Mouse (Mus musculus): ENCODE results near the gene Srcin1.

Srcin1 gene

GRCm38 (mm10) chr11:97578286-97578685 lies 2.3 kb upstream of the Srcin1 start:
- DNase-seq, result peak; percentile 76 to 89

DNA sequence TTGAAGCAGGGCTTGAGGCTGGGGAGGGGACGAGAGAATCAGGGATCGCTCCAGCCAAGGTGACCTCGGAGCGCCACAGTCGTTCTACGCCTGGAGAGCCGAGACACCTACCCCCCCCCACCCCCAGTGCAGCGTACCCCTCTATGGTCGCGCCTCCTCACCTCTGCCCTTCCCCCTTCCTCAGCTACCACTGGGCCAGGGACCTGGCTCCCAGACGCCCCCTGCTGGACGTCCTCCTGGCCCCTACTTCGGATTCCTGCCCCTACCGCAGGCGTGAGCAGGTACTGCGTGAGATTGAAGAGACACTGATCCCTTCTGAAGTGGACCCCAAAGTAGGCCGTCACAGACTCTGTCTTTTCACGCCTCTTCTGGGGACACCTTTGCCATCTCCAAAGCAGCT lies 348 bp downstream of the Srcin1 start:
- peak; percentile 81 to 87 for DNase-seq

DNA sequence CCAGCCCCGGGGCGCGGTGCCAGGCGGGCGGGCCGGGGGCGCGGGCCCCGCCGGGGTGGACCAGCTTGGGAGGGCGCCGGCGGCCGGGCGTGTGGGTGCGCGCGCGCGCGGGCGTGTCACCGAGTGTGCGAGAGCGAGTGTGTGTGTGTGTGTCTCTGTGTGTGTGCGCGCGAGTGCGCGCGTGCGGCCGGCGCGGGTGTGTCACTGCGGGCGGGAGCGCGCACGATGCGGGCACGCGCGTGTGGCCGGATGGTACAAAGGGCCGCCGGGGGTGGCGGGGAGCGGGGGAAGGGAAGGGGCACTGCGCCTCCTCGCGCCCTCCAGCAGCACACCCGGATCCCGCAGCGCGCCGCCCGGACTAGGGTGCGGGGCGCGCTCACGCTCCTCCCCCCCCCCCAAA lies 911 bp downstream of the Srcin1 start:
- peak; percentile 68 to 83 for DNase-seq

DNA sequence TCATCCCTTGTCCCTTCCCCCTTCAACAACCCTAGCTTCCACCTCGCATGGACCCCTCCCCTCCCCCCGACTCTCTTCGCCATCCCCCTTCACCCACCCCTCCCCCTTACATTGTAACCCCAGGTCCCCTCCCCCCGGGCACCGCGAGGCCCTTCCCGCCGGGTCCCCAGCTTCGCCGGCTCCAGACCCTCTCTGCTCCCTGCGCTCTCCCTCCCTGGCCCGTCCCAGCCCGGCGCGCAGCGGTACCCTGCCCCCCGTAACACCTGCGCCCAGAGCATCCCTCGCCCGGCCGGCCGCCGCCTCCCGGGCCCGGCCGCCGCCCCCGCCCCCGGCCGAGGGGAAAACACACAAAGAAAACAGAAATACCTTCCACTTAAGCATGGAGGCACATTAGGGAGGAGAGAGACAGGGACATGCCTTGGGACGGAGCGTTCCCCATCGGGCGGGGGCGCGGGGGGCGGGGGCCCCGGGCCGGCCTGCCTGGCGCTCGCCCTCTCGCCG lies 1.4 kb downstream of the Srcin1 start:
- DNase-seq, result peak in 1 of 2 experiments; percentile 14

GRCm38 (mm10) chr11:97573891-97574550 lies 2.0 kb downstream of the Srcin1 start:
- DNase-seq, result peak; percentile 20 to 29

DNA sequence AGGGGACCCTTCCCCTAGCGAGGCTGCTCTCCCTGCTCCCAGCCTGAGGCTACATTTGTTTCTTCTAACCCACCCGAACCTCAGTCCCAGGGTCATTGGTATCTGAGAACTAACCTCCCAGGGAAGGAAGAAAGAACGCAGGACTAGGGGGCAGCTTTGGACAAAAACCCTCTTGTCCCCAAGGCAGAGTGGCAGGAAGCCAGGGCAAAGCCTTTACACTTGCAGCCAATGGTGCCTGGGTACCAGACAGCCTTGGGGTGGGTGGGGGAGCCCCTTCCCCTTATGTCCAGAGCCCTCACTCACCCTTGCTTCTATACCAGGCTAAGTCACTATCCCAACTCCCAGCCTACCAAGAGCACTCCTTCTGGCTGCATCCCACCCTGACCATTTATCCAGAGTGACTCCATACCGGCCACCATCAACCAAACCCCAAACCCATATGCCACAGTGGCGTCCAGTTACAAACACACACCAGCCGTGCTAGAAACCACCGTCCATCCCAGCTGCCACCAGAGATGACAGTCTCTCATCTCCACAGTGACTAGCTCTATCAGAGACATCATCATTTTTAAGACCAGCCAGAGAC lies 3.0 kb downstream of the Srcin1 start:
- no peak for DNase-seq

- no peak for DNase-seq
These were observed 4.0 kb downstream of the Srcin1 start for GRCm38 (mm10) chr11:97572089-97572345.

- no peak for DNase-seq
These were observed 4.5 kb downstream of the Srcin1 start for GRCm38 (mm10) chr11:97571266-97572088.

- DNase-seq, result peak in 1 of 2 experiments; percentile 25
These were observed 5.4 kb downstream of the Srcin1 start for GRCm38 (mm10) chr11:97570493-97571137.

DNA sequence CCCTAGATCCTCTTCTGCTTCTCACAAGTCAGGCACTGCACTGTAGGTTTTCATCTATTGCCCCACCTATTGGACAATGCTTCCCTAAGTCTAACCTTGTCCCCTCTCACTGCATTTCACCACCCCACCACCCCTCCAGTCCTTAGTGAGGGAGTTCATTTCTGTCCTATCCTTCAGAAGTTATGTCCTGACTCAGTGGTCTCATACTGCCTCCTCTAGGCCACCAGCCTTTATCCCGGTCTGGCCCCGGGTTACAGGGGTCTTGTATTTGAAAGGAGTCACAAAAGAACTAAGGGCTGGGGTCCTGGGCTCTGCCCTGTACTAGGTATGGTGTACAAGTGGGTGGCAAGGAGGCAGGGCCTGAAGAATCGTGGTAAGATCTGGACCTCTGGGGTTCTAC lies 6.2 kb downstream of the Srcin1 start:
- DNase-seq, result no peak

- DNase-seq, result no peak
These were observed 6.7 kb downstream of the Srcin1 start for GRCm38 (mm10) chr11:97569301-97569724.

GRCm38 (mm10) chr11:97568729-97569128 lies 7.3 kb downstream of the Srcin1 start:
- DNase-seq, result peak; percentile 83 to 88

GRCm38 (mm10) chr11:97567480-97567879 lies 8.5 kb downstream of the Srcin1 start:
- DNase-seq, result no peak

- no peak for DNase-seq
These were observed 9.4 kb downstream of the Srcin1 start for GRCm38 (mm10) chr11:97566551-97566950.

DNA sequence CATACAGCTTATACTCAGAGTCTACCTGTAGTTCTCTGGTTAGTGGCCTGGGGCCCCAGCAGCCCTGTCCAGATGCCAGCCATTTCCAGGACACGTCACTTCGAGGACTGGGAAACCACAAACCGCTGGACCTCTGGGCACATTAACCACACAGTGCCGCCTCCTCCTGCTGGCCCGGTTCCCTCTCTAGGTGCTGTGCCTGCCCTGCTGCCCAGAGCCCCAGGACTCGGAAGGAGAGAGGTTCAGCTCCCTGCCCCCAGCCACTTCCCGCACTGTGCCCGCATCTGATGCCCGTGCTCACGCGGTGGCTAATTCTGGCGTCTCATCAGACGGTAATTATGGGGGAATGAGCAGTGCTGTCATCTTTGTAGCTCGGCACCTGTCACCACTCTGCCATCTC lies 12.3 kb downstream of the Srcin1 start:
- DNase-seq, result no peak

DNA sequence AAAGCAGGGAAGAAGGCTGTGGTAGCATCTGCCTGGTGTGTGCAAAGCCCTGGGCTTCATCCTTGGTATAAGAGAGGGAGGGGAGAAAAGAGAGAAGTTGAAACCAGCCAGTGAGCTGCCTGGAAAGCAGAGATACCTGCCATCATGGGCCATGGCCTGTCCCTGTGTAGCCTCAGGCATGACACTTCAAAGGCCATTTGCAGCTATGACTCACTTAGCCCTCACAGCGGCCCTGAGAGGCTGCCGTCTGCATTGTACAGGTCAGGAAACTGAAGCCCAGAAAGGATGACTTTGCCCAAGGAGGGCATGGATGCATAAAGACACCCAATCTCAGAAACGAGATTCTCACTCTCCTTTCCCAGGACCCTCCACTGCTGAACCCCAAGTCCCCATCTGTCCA lies 13.4 kb downstream of the Srcin1 start:
- DNase-seq, result no peak

GRCm38 (mm10) chr11:97560210-97560963 lies 15.6 kb downstream of the Srcin1 start:
- DNase-seq, result no peak

DNA sequence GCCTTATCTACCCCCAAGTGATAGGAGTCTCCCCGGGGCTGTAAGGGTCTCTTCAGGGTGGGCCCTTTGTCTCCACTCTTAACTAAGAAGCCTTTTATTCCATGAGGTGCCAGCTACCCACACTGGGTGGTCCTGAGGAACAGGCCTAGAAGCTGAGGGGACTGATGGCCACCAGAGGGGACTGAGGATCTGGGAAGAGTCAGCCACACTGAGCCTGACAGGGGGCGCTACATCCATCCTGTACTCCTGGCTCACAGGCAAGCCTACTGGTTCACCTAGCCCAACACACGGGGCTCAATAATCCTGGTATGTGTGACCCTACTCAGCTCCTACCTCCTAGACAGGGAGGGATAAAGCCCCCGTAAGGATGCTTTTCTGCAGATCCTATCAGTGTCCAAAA lies 16.4 kb downstream of the Srcin1 start:
- peak in 1 of 2 experiments; percentile 29 for DNase-seq

GRCm38 (mm10) chr11:97557885-97558284 lies 18.1 kb downstream of the Srcin1 start:
- no peak for DNase-seq

DNA sequence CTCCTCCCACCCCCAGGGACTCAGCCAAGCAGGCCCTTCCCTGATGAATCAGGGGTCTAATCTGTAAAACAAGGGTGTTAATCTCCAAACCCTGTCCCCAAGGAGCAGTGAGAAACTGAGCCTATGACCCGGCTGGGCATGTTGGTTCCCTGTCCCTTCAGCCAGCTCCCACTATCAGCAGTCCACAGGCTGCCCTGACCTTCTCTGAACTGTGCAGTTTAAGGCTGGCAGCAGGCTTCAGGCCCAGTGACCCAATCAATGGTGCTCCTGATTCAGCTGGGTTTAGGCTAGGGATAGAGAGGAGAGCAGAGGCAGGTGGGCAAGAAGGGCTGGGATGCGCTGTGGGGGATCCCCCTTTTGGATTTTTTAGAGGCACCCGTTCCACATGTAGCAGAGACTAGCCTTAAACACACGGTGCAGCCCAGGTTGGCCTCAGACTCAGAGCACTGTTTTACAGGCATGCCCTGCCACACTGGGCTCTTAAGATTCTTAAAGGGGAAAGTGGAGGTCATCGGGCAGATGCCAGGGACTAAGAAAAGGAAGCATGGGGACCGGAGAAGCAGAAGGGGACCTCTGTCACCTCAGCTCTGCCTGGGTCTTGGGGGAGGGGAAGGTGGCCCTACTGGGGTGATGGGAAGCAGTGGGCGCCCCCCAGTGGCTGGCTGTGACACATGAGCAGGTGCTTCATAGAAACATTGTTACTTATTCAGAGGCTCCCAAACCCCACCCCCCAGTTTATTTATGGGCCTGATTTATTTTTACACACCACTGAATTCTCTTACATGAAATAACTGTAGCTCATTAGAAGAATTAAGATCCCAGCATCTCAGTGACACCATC lies 19.2 kb downstream of the Srcin1 start:
- peak; percentile 67 to 74 for DNase-seq

DNA sequence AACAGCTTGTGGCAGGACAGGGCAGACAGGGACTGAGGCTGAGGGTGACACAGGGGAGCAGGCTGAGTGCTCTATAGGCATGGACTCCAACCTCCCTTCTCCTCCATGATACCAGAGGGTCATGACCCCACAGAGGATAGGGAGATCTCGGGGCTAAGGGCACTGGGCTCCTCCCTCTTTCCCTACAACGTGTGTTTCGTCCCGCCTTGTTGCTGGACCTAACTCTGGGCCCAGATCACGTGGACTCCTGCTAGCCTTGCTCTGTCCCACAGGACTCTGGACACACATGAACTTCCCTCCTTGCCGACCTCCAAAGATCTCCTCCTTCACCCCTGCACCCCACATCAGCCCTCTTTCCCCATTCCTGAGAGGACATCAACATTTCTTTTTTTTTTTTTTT lies 20.8 kb downstream of the Srcin1 start:
- no peak for DNase-seq

GRCm38 (mm10) chr11:97552151-97552550 lies 23.8 kb downstream of the Srcin1 start:
- DNase-seq, result no peak
